Mouse (Mus musculus) G1E (cell line): Measurements from ENCODE around the gene Gm10295.

ENCODE experiments used
- CTCF ChIP-seq: IDR thresholded peaks from 2 replicates; pipeline ENCODE4 v1.5.1; 2012; ENCODE audit warnings: low read depth, low read length, inconsistent platforms, mixed read lengths
- GATA1 ChIP-seq: IDR thresholded peaks from 2 replicates; pipeline ENCODE4 v1.6.1; 2012; ENCODE audit warnings: borderline replicate concordance, low read length, inconsistent platforms, mixed read lengths
- POLR2AphosphoS5 ChIP-seq: IDR thresholded peaks from 2 replicates; pipeline ENCODE4 v1.6.1; 2012; ENCODE audit warnings: low read depth, low read length, inconsistent platforms; ENCODE audit not compliant: insufficient replicate concordance
- TAL1 ChIP-seq: conservative IDR thresholded peaks from 2 replicates; pipeline ENCODE4 v1.6.1; 2012; ENCODE audit warnings: low read depth, low read length, inconsistent platforms, mixed read lengths

GRCm38 (mm10) chr7:71368543-71369181, 17.4 kb upstream of the Gm10295 start:
- TF ChIP-seq CTCF (no peak), POLR2AphosphoS5 (no peak), GATA1 (no peak), TAL1 (no peak)
